Mouse (Mus musculus): ENCODE results near the gene Lypd5.
"Not testable (repeated sequence)": the region's sequence is repeated elsewhere in the genome, so short reads cannot be mapped to it uniquely, and the experiment has no call there.

Gene Lypd5

DNA sequence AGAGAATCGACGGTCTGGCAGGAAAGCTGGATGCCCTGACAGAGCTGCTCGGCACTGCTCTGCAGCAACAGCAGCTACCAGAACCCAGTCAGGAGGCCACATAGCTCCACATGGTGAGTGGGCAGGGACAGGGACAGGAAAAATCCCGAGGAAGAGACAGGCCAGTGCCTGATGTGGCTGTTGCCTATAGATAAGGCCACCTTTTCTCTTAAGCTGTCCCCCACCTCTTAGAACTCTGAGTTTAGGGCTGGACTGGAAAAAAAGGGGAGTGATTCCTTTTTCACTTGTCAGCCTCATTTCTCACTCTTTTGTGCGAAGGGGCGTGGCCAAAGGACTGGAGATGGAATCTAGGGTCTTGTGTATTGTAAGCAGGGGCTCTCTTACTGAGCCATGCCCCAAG lies 35.1 kb downstream of the Lypd5 start:
- no peak for DNase-seq

DNA sequence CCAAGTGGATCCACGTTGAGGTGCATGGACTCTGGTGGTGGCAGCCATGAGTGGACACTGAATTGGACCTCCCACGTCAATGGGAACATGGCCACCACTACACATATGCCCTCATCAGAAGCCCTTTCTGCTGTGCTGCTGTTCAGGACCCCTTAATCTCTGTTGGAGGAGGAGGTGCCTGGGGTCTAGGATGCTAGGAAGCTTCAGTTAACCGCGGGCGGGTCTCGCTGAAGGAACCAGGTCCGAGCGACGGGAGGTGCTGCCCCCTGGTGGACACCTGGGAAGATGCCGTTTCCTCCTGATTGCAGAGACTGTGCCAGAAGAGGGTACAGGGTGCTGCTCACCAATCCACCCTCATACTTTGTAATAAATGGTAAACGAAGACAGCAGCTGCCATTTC lies 35.8 kb downstream of the Lypd5 start:
- DNase-seq, result peak; percentile 68

DNA sequence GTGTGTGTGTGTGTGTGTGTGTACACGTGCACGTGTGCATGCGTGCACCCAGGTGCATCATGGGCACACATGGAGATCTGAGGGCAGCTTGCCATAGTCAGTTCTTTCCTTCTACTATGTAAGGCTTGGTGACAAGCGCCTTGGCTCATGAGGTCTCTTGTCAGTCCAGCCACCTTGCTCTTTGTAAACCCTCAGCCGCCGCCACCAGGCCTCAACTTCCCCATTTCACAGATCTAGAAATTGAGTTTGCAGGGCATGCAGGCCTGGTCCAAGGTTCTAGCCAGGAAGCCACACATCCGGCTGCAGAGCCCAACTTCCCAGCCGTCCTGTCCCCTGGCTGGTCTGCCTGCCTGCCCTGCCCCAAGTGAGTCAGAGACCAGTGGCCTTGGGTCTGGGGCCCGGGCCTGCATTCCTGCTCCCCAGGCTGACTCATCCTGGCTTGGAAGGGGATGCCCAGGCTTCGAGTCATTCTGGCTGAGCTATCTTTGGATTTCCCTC lies 38.1 kb downstream of the Lypd5 start:
- DNase-seq, result peak; percentile 34

DNA sequence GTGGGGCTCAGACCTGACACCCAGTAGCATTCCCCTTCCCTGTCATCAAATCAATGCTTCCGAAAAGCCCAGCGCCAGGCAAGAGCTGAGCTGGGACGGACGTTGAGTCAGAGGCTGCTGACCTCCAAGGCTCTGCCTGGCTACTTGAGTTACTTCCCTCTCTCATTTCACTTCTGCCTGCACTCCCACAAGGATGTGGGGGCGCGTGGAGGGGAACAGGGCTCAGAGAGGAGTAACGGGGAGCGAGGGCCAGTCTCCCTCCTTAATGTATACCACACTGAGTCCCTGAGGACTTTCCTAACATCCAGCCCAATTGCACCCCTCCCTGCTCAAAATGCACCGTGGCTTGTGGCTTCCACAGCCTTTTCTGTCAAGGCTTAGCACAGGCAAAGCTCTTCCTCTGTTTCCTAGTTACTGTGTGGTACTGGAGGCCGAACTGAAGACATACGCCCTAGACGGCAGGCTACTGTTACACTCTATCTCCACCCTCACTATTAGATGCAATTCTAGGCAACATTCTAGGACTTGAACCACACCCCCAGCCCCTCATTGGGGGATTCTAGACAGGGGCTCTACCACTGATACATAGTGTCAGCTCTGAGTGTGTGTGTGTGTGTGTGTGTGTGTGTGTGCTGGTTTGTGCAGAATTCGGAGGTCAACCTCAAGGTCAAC lies 40.7 kb downstream of the Lypd5 start:
- DNase-seq, result no peak

DNA sequence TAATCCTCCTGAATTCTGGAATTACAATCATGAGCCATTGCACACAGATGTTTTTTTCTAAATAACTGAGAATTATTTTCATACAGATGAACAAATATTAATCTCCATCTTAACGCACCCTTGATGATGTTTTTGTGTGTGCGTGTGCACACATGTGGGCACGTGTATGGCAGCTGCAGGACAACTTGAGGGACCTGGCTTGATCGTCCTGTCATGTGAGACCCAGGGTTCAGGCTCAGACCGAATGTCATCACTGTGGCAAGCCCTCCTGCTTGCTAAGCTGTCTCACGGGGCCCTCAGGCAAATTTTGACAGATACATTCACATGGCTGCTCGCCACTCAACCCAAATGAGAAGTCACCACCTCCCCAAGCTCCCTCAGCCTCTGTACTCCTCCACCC lies 41.5 kb downstream of the Lypd5 start:
- DNase-seq, result no peak

- DNase-seq, result no peak
Observed at GRCm38 (mm10) chr7:24391077-24391476, 42.1 kb downstream of the Lypd5 start.

GRCm38 (mm10) chr7:24391687-24392086 lies 42.7 kb downstream of the Lypd5 start:
- no peak for DNase-seq

GRCm38 (mm10) chr7:24394054-24394453 lies 45.1 kb downstream of the Lypd5 start:
- no peak for DNase-seq

DNA sequence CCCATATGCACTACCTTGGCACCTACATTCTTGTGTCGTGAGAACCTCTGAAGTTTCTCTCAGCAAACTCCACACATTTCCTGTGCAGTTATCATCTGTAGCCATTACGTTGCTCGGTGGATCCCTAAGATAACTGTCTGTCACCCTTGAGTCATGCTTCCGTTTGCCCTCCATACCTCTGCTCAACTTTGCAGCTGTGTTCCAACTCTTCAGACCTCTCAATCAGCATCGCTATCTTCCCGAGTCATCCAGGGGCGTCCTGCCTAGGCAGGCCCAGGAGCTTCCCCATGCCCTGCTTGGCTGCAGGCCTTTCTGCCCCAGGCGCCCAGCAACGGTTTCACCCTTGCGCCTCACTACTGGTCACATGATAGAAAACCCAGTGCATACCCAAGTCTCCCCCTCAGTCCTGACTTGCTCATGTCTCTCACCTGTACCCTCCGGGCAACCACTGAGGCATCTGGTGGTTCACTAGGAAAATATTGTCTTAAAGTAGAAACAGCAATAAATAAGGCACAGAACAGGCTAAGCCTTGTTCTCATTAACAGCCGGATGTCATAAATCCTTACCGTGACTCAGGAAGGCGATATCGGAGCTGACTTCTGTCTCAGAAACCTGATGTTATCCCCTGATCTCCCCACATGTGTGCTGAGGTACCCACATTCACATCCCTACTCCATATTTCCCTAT lies 45.6 kb downstream of the Lypd5 start:
- DNase-seq, result no peak

DNA sequence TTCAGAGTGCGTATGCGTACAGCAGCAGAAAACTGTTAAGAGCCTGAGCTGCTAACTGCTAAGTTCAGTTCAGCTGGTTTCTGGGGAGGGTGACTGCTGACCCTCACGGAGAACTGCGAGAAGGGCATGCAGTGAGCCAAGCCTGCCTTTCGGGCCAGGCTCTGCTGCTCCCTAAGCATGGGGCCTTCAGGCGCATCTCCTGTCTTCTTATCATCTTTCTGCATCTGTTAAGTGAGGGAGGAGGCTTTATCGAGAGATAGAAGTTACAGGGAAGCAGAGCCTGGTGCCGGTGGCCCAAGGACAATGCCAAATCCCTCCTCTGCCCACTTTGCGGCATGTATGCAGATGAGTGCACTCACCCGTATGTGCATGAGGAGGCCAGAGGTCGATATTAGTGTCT lies 47.8 kb downstream of the Lypd5 start:
- DNase-seq, result no peak

DNA sequence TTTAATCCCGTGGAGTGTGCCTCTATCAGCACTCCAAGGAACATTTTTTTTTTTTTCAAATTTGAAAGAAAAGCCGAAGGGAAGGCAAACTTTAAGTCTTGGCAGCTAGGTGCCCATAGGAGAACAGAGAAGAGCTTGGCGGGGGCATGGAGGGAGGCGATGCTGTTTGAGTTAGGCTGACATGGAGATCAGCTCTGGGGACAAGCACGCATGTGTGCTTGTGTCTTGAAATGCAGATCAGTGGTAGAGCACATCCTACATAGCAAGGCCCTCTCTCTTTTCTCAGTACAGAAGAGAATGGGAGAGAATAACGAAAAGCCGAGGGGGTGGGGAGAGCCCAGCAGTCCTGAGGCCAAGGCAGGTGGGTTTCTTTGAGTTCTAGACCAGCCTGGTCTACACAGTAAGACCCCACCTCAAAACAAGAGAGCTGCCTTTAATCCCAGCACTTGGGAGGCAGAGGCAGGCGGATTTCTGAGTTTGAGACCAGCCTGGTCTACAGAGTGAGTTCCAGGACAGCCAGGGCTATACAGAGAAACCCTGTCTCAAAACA lies 49.4 kb downstream of the Lypd5 start:
- DNase-seq, result no peak

GRCm38 (mm10) chr7:24399256-24400081 lies 50.5 kb downstream of the Lypd5 start, which contains the start of gene Smg9:
Gene Smg9, plus strand, starts transcription at chr7:24399619.
- peak; percentile 98 for DNase-seq

DNA sequence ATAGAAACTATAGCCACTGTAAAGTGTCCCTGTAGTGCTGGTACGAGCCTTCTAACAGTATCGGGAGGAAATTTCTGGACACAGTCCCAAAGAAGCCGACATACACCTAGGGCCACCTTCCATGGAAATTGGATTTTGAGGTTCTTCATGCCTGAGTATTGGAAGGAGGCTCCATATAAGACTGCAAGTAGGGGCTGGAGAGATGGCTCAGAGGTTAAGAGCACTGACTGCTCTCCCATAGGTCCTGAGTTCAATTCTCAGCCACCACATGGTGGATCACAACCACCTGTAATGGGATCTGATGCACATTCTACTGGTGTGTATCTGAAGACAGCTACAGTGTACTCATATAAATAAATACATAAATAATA lies 51.1 kb downstream of the Lypd5 start:
- DNase-seq, result no peak

GRCm38 (mm10) chr7:24400489-24400888 lies 51.5 kb downstream of the Lypd5 start:
- DNase-seq, result not testable (repeated sequence)

- no peak for DNase-seq
Observed at GRCm38 (mm10) chr7:24402851-24403250, 53.9 kb downstream of the Lypd5 start.

Measured in lung, postnatal 36 days (tissue).